Mouse (Mus musculus) cerebellum, adult 2 months (tissue): Measurements from ENCODE around the gene D11Wsu47e.

Experiments used
- CTCF ChIP-seq: fragments of 200-500 bp; IDR thresholded peaks from 2 replicates; pipeline ENCODE4 v1.5.1; 2011; ENCODE audit warnings: low read depth, mild to moderate bottlenecking, control low read depth, low read length, moderate library complexity, borderline replicate concordance; ENCODE audit not compliant: insufficient read depth
- POLR2A ChIP-seq: fragments of 200-500 bp; IDR thresholded peaks from 2 replicates; pipeline ENCODE4 v1.6.1; 2011; ENCODE audit warnings: low read length, control low read depth, borderline replicate concordance; ENCODE audit not compliant: insufficient read depth

GRCm38 (mm10) chr11:113682897-113683626 lies 1.1 kb upstream of the D11Wsu47e start:
- TF ChIP-seq CTCF = no peak
- TF ChIP-seq POLR2A = no peak
